Mouse (Mus musculus) mouse embryonic stem cell (cell line): ENCODE measurements around the gene Dnajc12.
"Not testable (repeated sequence)": the region's sequence is repeated elsewhere in the genome, so short reads cannot be mapped to it uniquely, and the experiment has no call there.

Experiments used
- in situ Hi-C, 2 experiments: fragments of 300-500 bp; cut with MboI; formaldehyde crosslinking; loops; 1 replicate in 1 of 2; 3 replicates in 1 of 2; pipeline ENCODE4 v1.14.3; 2019 to 2020; ENCODE audit warnings: low sequenced_read_pairs in 2 of 2, low pct_unique_long_range_greater_than_20kb in 1 of 2, mixed read lengths in 1 of 2; ENCODE audit not compliant: unreplicated experiment in 1 of 2

Dnajc12 gene

GRCm38 (mm10) chr10:63382372-63383279 is at the start of gene Dnajc12:
Gene Dnajc12, plus strand, starts transcription at chr10:63382443.
- in situ Hi-C loops, result loop anchor here (10.0 kb wide), 2 partner anchors 228 to 248 kb away; no protein-coding TSS in a partner anchor

- in situ Hi-C loops, result loop anchor here in 1 of 2 experiments (5.0 kb wide), 1 partner anchor 35 kb away; no protein-coding TSS in a partner anchor
Observed at GRCm38 (mm10) chr10:63336901-63337300, 45.3 kb upstream of the Dnajc12 start.

GRCm38 (mm10) chr10:63337326-63337725 is 44.9 kb upstream of the Dnajc12 start:
- in situ Hi-C loops, result loop anchor here in 1 of 2 experiments (5.0 kb wide), 1 partner anchor 35 kb away; no protein-coding TSS in a partner anchor

GRCm38 (mm10) chr10:63337951-63338836 is 44.0 kb upstream of the Dnajc12 start:
- in situ Hi-C loops, result loop anchor here in 1 of 2 experiments (5.0 kb wide), 1 partner anchor 34 kb away; no protein-coding TSS in a partner anchor

- in situ Hi-C loops, result loop anchor here in 1 of 2 experiments (5.0 kb wide), 1 partner anchor 33 kb away; no protein-coding TSS in a partner anchor
Observed at GRCm38 (mm10) chr10:63338914-63339643, 43.2 kb upstream of the Dnajc12 start.

- in situ Hi-C loops, result no loop called here
Observed at GRCm38 (mm10) chr10:63341351-63341750, 40.9 kb upstream of the Dnajc12 start.

- in situ Hi-C loops, result no loop called here
Observed at GRCm38 (mm10) chr10:63344751-63345150, 37.5 kb upstream of the Dnajc12 start.

- in situ Hi-C loops, result no loop called here
Observed at GRCm38 (mm10) chr10:63348291-63348690, 34.0 kb upstream of the Dnajc12 start.

- in situ Hi-C loops, result no loop called here
Observed at GRCm38 (mm10) chr10:63350666-63351065, 31.6 kb upstream of the Dnajc12 start.

GRCm38 (mm10) chr10:63351099-63351498 is 31.1 kb upstream of the Dnajc12 start:
- in situ Hi-C loops, result not testable (repeated sequence)

GRCm38 (mm10) chr10:63352111-63352510 is 30.1 kb upstream of the Dnajc12 start:
- in situ Hi-C loops, result no loop called here

GRCm38 (mm10) chr10:63360502-63360901 is 21.7 kb upstream of the Dnajc12 start:
- in situ Hi-C loops, result no loop called here

- in situ Hi-C loops, result no loop called here
Observed at GRCm38 (mm10) chr10:63365918-63366455, 16.3 kb upstream of the Dnajc12 start.

GRCm38 (mm10) chr10:63367386-63367785 is 14.9 kb upstream of the Dnajc12 start:
- in situ Hi-C loops, result no loop called here

GRCm38 (mm10) chr10:63368041-63368440 is 14.2 kb upstream of the Dnajc12 start:
- in situ Hi-C loops, result no loop called here

GRCm38 (mm10) chr10:63376303-63376702 is 5.9 kb upstream of the Dnajc12 start:
- in situ Hi-C loops, result loop anchor here in 1 of 2 experiments (10.0 kb wide), 2 partner anchors 52 to 242 kb away; no protein-coding TSS in a partner anchor

GRCm38 (mm10) chr10:63377468-63377867 is 4.8 kb upstream of the Dnajc12 start:
- in situ Hi-C loops, result loop anchor here in 1 of 2 experiments (10.0 kb wide), 2 partner anchors 53 to 243 kb away; no protein-coding TSS in a partner anchor
